Comparison of ENCODE assay signal across 8 mouse cellular contexts in the genomic region with DNA sequence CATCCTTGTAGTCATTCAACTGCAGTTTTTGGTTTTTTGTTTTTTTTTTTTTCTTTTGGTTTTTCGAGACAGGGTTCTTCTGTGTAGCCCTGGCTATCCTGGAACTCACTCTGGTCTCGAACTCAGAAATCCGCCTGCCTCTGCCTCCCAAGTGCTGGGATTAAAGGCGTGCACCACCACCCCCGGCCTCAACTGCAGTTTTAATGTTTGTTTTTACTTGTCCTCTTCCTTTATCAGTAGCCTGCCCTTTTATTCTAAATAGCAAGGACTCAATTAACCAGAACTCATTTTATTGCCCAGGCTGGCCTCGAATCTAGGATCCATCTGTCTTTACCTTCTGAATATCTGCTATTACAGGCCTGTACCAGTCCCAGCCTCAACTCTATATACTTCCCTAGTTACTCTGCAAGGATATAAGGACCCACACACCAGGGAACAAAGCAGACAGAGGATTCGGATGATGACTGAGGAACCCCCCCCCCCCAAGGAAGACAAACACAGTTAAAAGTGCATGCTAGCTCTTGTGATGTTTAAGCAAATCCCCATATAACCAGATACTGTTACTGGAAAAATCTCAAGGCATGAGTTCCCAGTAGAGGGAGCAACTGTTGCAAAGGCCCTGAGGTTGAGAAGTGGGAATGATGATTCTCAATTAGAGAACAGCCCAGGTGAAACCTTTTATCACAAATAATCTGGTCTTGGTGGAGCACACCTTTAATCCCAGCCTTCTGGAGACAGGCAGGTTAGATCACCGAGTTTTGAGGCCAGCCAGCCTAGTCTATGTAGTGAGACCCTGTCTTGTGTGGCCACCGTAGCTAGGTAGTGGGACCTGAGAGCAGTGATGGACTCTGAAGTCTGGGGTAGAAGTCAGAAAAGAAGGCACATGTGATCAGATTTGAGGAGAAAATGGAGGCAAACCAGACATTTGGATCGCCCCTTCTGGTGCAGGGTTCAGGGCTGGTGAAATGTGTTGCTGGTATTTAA. TPM values are rescaled to one million over a fixed set of nuclear protein-coding genes. Genes with fewer than 3 reads are reported as not detected.
A peak's percentile ranks its signal among the peaks of the same experiment; 100 is the strongest.
DNase-seq lines count a peak whose midpoint lies in the region; ATAC-seq and TF ChIP-seq lines count a peak whose summit lies in the region.

No protein-coding gene starts in this region.

- peak overlapping the region; percentile 61 for H3K4me2 ChIP-seq in heart, embryonic 11.5 days

- H3K4me3 ChIP-seq in heart, embryonic 11.5 days (ENCODE audit: low read depth, low read length), result peak overlapping the region; percentile 92
- peak overlapping the region; percentile 80 for H3K4me3 ChIP-seq in ES-E14 (ENCODE audit: insufficient read depth in 1 of 2, low read depth in 1 of 2, low read length in 2 of 2, poor library complexity in 1 of 2, severe bottlenecking in 1 of 2)
- peak overlapping the region; percentile 86 for H3K4me3 ChIP-seq in hindbrain, embryonic 10.5 days
- peak overlapping the region; percentile 99 for H3K4me3 ChIP-seq in midbrain, embryonic 10.5 days

- in situ Hi-C loops in ES-E14 (cut with MboI; ENCODE audit: low sequenced_read_pairs in 2 of 2, unreplicated experiment in 2 of 2), result no loop called here

- no peaks in the 10 kb centered on the region for H3K9me3 ChIP-seq in heart, embryonic 11.5 days (replicated peaks; ENCODE audit: control insufficient read depth, low read length)
- no peaks in the 10 kb centered on the region for H3K9me3 ChIP-seq in ES-E14 (ENCODE audit: control insufficient read depth, insufficient read depth, low read depth, low read length)
- H3K9me3 ChIP-seq in hindbrain, embryonic 10.5 days, result no peaks in the 10 kb centered on the region
- no peaks in the 10 kb centered on the region; the same call in 1 of the 2 replicates for H3K9me3 ChIP-seq in midbrain, embryonic 10.5 days (replicated peaks)

- H3K36me3 ChIP-seq in heart, embryonic 11.5 days (ENCODE audit: control insufficient read depth, insufficient read depth, low read length), result peaks cover 32% of the 10 kb centered on the region
- peaks cover 36% of the 10 kb centered on the region for H3K36me3 ChIP-seq in ES-E14 (ENCODE audit: control insufficient read depth, insufficient read depth, low read length, poor library complexity, severe bottlenecking)
- peaks cover 47% of the 10 kb centered on the region for H3K36me3 ChIP-seq in hindbrain, embryonic 10.5 days
- peaks cover 48% of the 10 kb centered on the region for H3K36me3 ChIP-seq in midbrain, embryonic 10.5 days

- H3K27me3 ChIP-seq in heart, embryonic 11.5 days (ENCODE audit: control insufficient read depth, insufficient read depth, low read length), result no peaks in the 10 kb centered on the region
- H3K27me3 ChIP-seq in hindbrain, embryonic 10.5 days (ENCODE audit: insufficient read depth, poor library complexity, severe bottlenecking), result no peaks in the 10 kb centered on the region
- H3K27me3 ChIP-seq in midbrain, embryonic 10.5 days (ENCODE audit: low read depth, poor library complexity, severe bottlenecking), result no peaks in the 10 kb centered on the region

- WGBS in heart, embryonic 11.5 days (ENCODE audit: insufficient replicate concordance), result 58% methylated on average over 10 of the region's 10 CpGs
- WGBS in hindbrain, embryonic 10.5 days, result 71% methylated on average over 10 of the region's 10 CpGs
- WGBS in midbrain, embryonic 10.5 days, result 75% methylated on average over 10 of the region's 10 CpGs

- no peak for ATAC-seq in heart, embryonic 11.5 days (replicated peaks; ENCODE audit: insufficient number of reproducible peaks, low FRiP score, low TSS enrichment)
- ATAC-seq in monocyte, adult 5-6 weeks (replicated peaks; ENCODE audit: insufficient number of reproducible peaks, low FRiP score, low TSS enrichment, poor library complexity, severe bottlenecking), result no peak

- H3K27ac ChIP-seq in heart, embryonic 11.5 days (ENCODE audit: low read depth, low read length), result peak overlapping the region; percentile 96
- H3K27ac ChIP-seq in ES-E14 (ENCODE audit: insufficient read depth, low read depth, low read length, poor library complexity, severe bottlenecking), result peak overlapping the region; percentile 91; the same call in 1 of the 2 replicates
- peak overlapping the region; percentile 99 for H3K27ac ChIP-seq in hindbrain, embryonic 10.5 days
- peak overlapping the region; percentile 99 for H3K27ac ChIP-seq in midbrain, embryonic 10.5 days (replicated peaks)

- peaks cover 12% of the 10 kb centered on the region for H3K4me1 ChIP-seq in heart, embryonic 11.5 days (ENCODE audit: control insufficient read depth, insufficient read depth, low read length)
- peaks cover 0 to 11% of the 10 kb centered on the region in 2 experiments; a peak in 2 of 4 replicates for H3K4me1 ChIP-seq in ES-E14 (ENCODE audit: control insufficient read depth in 2 of 2, insufficient read depth in 2 of 2, low read length in 2 of 2, poor library complexity in 1 of 2)
- peaks cover 42% of the 10 kb centered on the region for H3K4me1 ChIP-seq in hindbrain, embryonic 10.5 days (replicated peaks)
- H3K4me1 ChIP-seq in midbrain, embryonic 10.5 days, result peaks cover 21% of the 10 kb centered on the region

- DNase-seq in heart, adult 18-20 months, result no peak
- no peak for DNase-seq in ES-E14 (ENCODE audit: low read depth, low spot score)
- no peak for DNase-seq in hindbrain, embryonic 10.5 days (ENCODE audit: low spot score)
- no peak for DNase-seq in midbrain, embryonic 10.5 days (ENCODE audit: low spot score)
- no peak for DNase-seq in layer of hippocampus, postnatal 36 days
- no peak for DNase-seq in right cerebral cortex, postnatal 10 days (ENCODE audit: low spot score in 2 of 2)

- H3K9ac ChIP-seq in heart, embryonic 11.5 days (ENCODE audit: low read depth, low read length), result peak overlapping the region; percentile 99
- H3K9ac ChIP-seq in ES-E14 (ENCODE audit: insufficient read depth, low read depth, low read length, poor library complexity, severe bottlenecking), result peak overlapping the region; percentile 82

TF ChIP-seq in ES-E14, 5 proteins besides CTCF, POLR2A, EP300 and RAD21:
- TF ChIP-seq HCFC1 (IDR thresholded peaks at IDR 0.05; ENCODE audit: borderline replicate concordance, insufficient read depth, low read length) (no peak), MAFK (IDR thresholded peaks at IDR 0.05; ENCODE audit: insufficient read depth, low read depth, low read length) (no peak), ZC3H11A (IDR thresholded peaks at IDR 0.05; ENCODE audit: borderline replicate concordance, low read depth, low read length) (no peak), ZNF384 (IDR thresholded peaks at IDR 0.05; ENCODE audit: low read depth, low read length) (no peak), CHD2 (IDR thresholded peaks at IDR 0.05; ENCODE audit: low read depth, low read length) (no peak)

RNA-seq across cellular contexts. Expression of a gene that starts 1.7 kb away (rescaled TPM):
- polyA plus RNA-seq in heart, embryonic 11.5 days (2014; fragmentation: Nextera tagmentation; extraction: Ambion mirVana), result 51.5 and 52.2 TPM in 2 replicates
- 10 to 100 TPM; 31.5 to 35.7 TPM for total RNA-seq in heart, adult 18-20 months (2021)
- total RNA-seq in ES-E14 (2012; rRNA removed), result 24.7 and 30.8 TPM in 2 replicates
- 43.7 and 45.8 TPM in 2 replicates for polyA plus RNA-seq in hindbrain, embryonic 10.5 days (2016; fragmentation: Nextera tagmentation; extraction: Ambion mirVana)
- 46.3 and 47.2 TPM in 2 replicates for polyA plus RNA-seq in midbrain, embryonic 10.5 days (2016; fragmentation: Nextera tagmentation; extraction: Ambion mirVana)
- total RNA-seq in layer of hippocampus, postnatal 36 days (2021), result 10 to 100 TPM; 23.2 to 25.7 TPM
- 10.0 to 12.8 TPM (median 11.2 TPM) in 3 replicates for total RNA-seq in monocyte, adult 5-6 weeks (2017)

RNA-seq across cellular contexts. Expression of a gene that starts 7.4 kb away (rescaled TPM):
- 125 and 127 TPM in 2 replicates for polyA plus RNA-seq in heart, embryonic 11.5 days (2014; fragmentation: Nextera tagmentation; extraction: Ambion mirVana)
- 10 to 100 TPM; 88.5 to 96.7 TPM for total RNA-seq in heart, adult 18-20 months (2021)
- total RNA-seq in ES-E14 (2012; rRNA removed), result 76.7 and 76.8 TPM in 2 replicates
- 115 TPM in 2 replicates for polyA plus RNA-seq in hindbrain, embryonic 10.5 days (2016; fragmentation: Nextera tagmentation; extraction: Ambion mirVana)
- 124 and 131 TPM in 2 replicates for polyA plus RNA-seq in midbrain, embryonic 10.5 days (2016; fragmentation: Nextera tagmentation; extraction: Ambion mirVana)
- 10 to 100 TPM; 67.9 to 68.5 TPM for total RNA-seq in layer of hippocampus, postnatal 36 days (2021)
- total RNA-seq in monocyte, adult 5-6 weeks (2017), result 31.6 to 37.2 TPM (median 34.2 TPM) in 3 replicates

RNA-seq across cellular contexts. Expression of a gene that starts 10.4 kb away (rescaled TPM):
- polyA plus RNA-seq in heart, embryonic 11.5 days (2014; fragmentation: Nextera tagmentation; extraction: Ambion mirVana), result 5.0 and 6.0 TPM in 2 replicates
- 10 to 100 TPM; 10.0 to 13.2 TPM for total RNA-seq in heart, adult 18-20 months (2021)
- 1.0 and 1.4 TPM in 2 replicates for total RNA-seq in ES-E14 (2012; rRNA removed)
- 3.8 and 5.5 TPM in 2 replicates for polyA plus RNA-seq in hindbrain, embryonic 10.5 days (2016; fragmentation: Nextera tagmentation; extraction: Ambion mirVana)
- polyA plus RNA-seq in midbrain, embryonic 10.5 days (2016; fragmentation: Nextera tagmentation; extraction: Ambion mirVana), result 2.9 and 5.3 TPM in 2 replicates
- 10 to 100 TPM in 1 of 2 experiments, 1 to 10 TPM in 1; 9.4 to 10.5 TPM for total RNA-seq in layer of hippocampus, postnatal 36 days (2021)
- total RNA-seq in monocyte, adult 5-6 weeks (2017), result 3.6 to 4.0 TPM (median 3.8 TPM) in 3 replicates

RNA-seq across cellular contexts. Expression of a gene that starts 13.7 kb away (rescaled TPM):
- polyA plus RNA-seq in heart, embryonic 11.5 days (2014; fragmentation: Nextera tagmentation; extraction: Ambion mirVana), result 830 and 894 TPM in 2 replicates
- 100 to 1,000 TPM; 297 to 306 TPM for total RNA-seq in heart, adult 18-20 months (2021)
- 1,121 and 1,357 TPM in 2 replicates for total RNA-seq in ES-E14 (2012; rRNA removed)
- 783 and 812 TPM in 2 replicates for polyA plus RNA-seq in hindbrain, embryonic 10.5 days (2016; fragmentation: Nextera tagmentation; extraction: Ambion mirVana)
- 723 and 798 TPM in 2 replicates for polyA plus RNA-seq in midbrain, embryonic 10.5 days (2016; fragmentation: Nextera tagmentation; extraction: Ambion mirVana)
- total RNA-seq in layer of hippocampus, postnatal 36 days (2021), result 100 to 1,000 TPM; 557 to 631 TPM
- 1,036 to 1,300 TPM (median 1,079 TPM) in 3 replicates for total RNA-seq in monocyte, adult 5-6 weeks (2017)

RNA-seq across cellular contexts. Expression of a gene that starts 23.7 kb away (rescaled TPM):
- polyA plus RNA-seq in heart, embryonic 11.5 days (2014; fragmentation: Nextera tagmentation; extraction: Ambion mirVana), result 53.6 and 54.5 TPM in 2 replicates
- total RNA-seq in heart, adult 18-20 months (2021), result 10 to 100 TPM; 22.6 to 22.9 TPM
- total RNA-seq in ES-E14 (2012; rRNA removed), result 123 and 137 TPM in 2 replicates
- polyA plus RNA-seq in hindbrain, embryonic 10.5 days (2016; fragmentation: Nextera tagmentation; extraction: Ambion mirVana), result 129 and 134 TPM in 2 replicates
- 133 and 139 TPM in 2 replicates for polyA plus RNA-seq in midbrain, embryonic 10.5 days (2016; fragmentation: Nextera tagmentation; extraction: Ambion mirVana)
- total RNA-seq in layer of hippocampus, postnatal 36 days (2021), result 10 to 100 TPM; 51.2 to 52.7 TPM
- 32.5 to 56.1 TPM (median 35.3 TPM) in 3 replicates for total RNA-seq in monocyte, adult 5-6 weeks (2017)
